Mouse (Mus musculus) right cerebral cortex, postnatal 10 days (tissue): Measurements from ENCODE around the gene Vwa7.
"Not testable (repeated sequence)": the region's sequence is repeated elsewhere in the genome, so short reads cannot be mapped to it uniquely, and the experiment has no call there.

ENCODE experiments used
- DNase-seq, 2 experiments: peaks; one replicate each; pipeline ENCODE4 v3.0.0; 2021; ENCODE audit warnings: low spot score in 2 of 2

Gene Vwa7

GRCm38 (mm10) chr17:35000717-35001451 lies 15.5 kb upstream of the Vwa7 start, which contains the start of gene Vars:
Gene Vars, plus strand, starts transcription at chr17:35000987.
- peak; percentile 84 to 89 for DNase-seq

- peak; percentile 50 to 56 for DNase-seq
Measured at GRCm38 (mm10) chr17:35001452-35002152, 14.8 kb upstream of the Vwa7 start.

GRCm38 (mm10) chr17:35002153-35002865 lies 14.1 kb upstream of the Vwa7 start:
- DNase-seq: no peak

GRCm38 (mm10) chr17:35003022-35003838 lies 13.1 kb upstream of the Vwa7 start:
- DNase-seq: no peak

- no peak for DNase-seq
Measured at GRCm38 (mm10) chr17:35004075-35004717, 12.2 kb upstream of the Vwa7 start.

- DNase-seq: no peak
Measured at GRCm38 (mm10) chr17:35005158-35005557, 11.2 kb upstream of the Vwa7 start.

- DNase-seq: not testable (repeated sequence)
Measured at GRCm38 (mm10) chr17:35005902-35006301, 10.5 kb upstream of the Vwa7 start.

GRCm38 (mm10) chr17:35007387-35007991 lies 8.9 kb upstream of the Vwa7 start:
- no peak for DNase-seq

GRCm38 (mm10) chr17:35009586-35009985 lies 6.8 kb upstream of the Vwa7 start:
- no peak for DNase-seq

GRCm38 (mm10) chr17:35011440-35011839 lies 4.9 kb upstream of the Vwa7 start:
- DNase-seq: no peak

- DNase-seq: no peak
Measured at GRCm38 (mm10) chr17:35012430-35012829, 3.9 kb upstream of the Vwa7 start.

- no peak for DNase-seq
Measured at GRCm38 (mm10) chr17:35013221-35013620, 3.2 kb upstream of the Vwa7 start.

- DNase-seq: peak in 1 of 2 experiments; percentile 26
Measured at GRCm38 (mm10) chr17:35015296-35015695, 1.1 kb upstream of the Vwa7 start.

GRCm38 (mm10) chr17:35016791-35017705 lies 669 bp downstream of the Vwa7 start:
- no peak for DNase-seq

GRCm38 (mm10) chr17:35017706-35018030 lies 1.3 kb downstream of the Vwa7 start:
- DNase-seq: no peak

- DNase-seq: no peak
Measured at GRCm38 (mm10) chr17:35018171-35018570, 1.8 kb downstream of the Vwa7 start.

- peak in 1 of 2 experiments; percentile 17 for DNase-seq
Measured at GRCm38 (mm10) chr17:35019894-35020293, 3.5 kb downstream of the Vwa7 start.

- DNase-seq: no peak
Measured at GRCm38 (mm10) chr17:35020551-35020950, 4.2 kb downstream of the Vwa7 start.

GRCm38 (mm10) chr17:35021163-35021808 lies 4.9 kb downstream of the Vwa7 start:
- DNase-seq: peak; percentile 80 to 84
